Comparison of ENCODE assay signal across 15 mouse cellular contexts in the genomic region with DNA sequence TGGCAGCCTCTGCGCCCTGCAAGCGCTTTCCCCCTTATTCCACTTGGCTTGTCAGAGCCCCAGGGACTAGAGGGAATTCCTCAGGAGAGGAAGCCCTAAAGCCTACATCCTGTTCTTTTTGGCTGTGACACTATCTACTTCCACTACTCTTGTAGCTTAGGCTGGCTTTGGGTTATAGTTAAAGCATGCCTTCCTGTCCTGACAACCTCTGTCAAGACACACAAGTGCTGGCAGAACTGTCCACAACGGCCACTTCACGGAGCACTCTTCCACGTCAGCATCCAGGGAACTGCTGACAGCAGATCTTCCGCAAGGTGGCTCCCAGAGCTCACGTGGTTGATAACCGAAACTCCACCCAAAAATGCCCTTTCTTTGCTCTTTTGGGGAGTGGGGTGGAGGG. TPM values are rescaled to one million over a fixed set of nuclear protein-coding genes. Genes with fewer than 3 reads are reported as not detected.
A peak's percentile ranks its signal among the peaks of the same experiment; 100 is the strongest.
DNase-seq lines count a peak whose midpoint lies in the region; ATAC-seq and TF ChIP-seq lines count a peak whose summit lies in the region.
"Had no signal": no experiment of that assay in that cellular context is flagged by ENCODE, and none has a peak within 500 bp of the region (broad histone marks: within the 10 kb centered on the region; RNA-seq: fewer than 3 reads in every experiment).

No protein-coding gene starts in this region.

- WGBS in lung, embryonic 14.5 days, result 50% methylated on average over 8 of the region's 8 CpGs
- WGBS in heart, postnatal 0 days, result 7% methylated on average over 8 of the region's 8 CpGs
- WGBS in forebrain, embryonic 14.5 days, result 63% methylated on average over 8 of the region's 8 CpGs

- H3K4me1 ChIP-seq in lung, embryonic 14.5 days (ENCODE audit: insufficient read depth), result peaks cover 18% of the 10 kb centered on the region
- H3K4me1 ChIP-seq in heart, postnatal 0 days (ENCODE audit: control insufficient read depth, insufficient read depth), result peaks cover 20% of the 10 kb centered on the region
- peaks cover 5% of the 10 kb centered on the region for H3K4me1 ChIP-seq in forebrain, embryonic 14.5 days (ENCODE audit: control insufficient read depth, insufficient read depth, low read length)

- no peak overlapping the region for H3K4me3 ChIP-seq in lung, embryonic 14.5 days (ENCODE audit: low read depth, low read length)
- no peak overlapping the region for H3K4me3 ChIP-seq in heart, postnatal 0 days (ENCODE audit: low read depth, low read length)
- no peak overlapping the region for H3K4me3 ChIP-seq in forebrain, embryonic 14.5 days (ENCODE audit: low read depth, low read length)
- H3K4me3 ChIP-seq: hindbrain, embryonic 13.5 days; midbrain, embryonic 10.5 days had no signal

- no peaks in the 10 kb centered on the region for H3K9me3 ChIP-seq in lung, embryonic 14.5 days (ENCODE audit: low read depth, low read length)
- no peaks in the 10 kb centered on the region for H3K9me3 ChIP-seq in heart, postnatal 0 days (replicated peaks; ENCODE audit: control insufficient read depth, low read length)
- H3K9me3 ChIP-seq in forebrain, embryonic 14.5 days (replicated peaks; ENCODE audit: control insufficient read depth, low read length), result no peaks in the 10 kb centered on the region
- H3K9me3 ChIP-seq: G1E; hindbrain, embryonic 13.5 days; midbrain, embryonic 10.5 days had no signal

- peak; percentile 27 for TF ChIP-seq CTCF in lung, embryonic 14.5 days (IDR thresholded peaks at IDR 0.05; ENCODE audit: low read depth)
- TF ChIP-seq CTCF in heart, postnatal 0 days (IDR thresholded peaks at IDR 0.05; ENCODE audit: low read depth), result peak; percentile 42

- ATAC-seq in lung, embryonic 14.5 days (ENCODE audit: insufficient read depth), result no peak; the same call in 1 of the 2 replicates
- ATAC-seq in heart, postnatal 0 days (ENCODE audit: insufficient read depth, low read depth), result peak; percentile 76
- no peak for ATAC-seq in forebrain, embryonic 14.5 days
- ATAC-seq: activated CD4-positive, CD25-positive, alpha-beta regulatory T cell, adult 4 months had no signal

- peak; percentile 21 for DNase-seq in gastrocnemius, postnatal 25 days
- no peak for DNase-seq in gastrocnemius, adult 8-10 months (ENCODE audit: low spot score in 2 of 2)
- DNase-seq in lung, embryonic 14.5 days, result no peak
- DNase-seq in lung, postnatal 4 days, result no peak
- peak; percentile 73 for DNase-seq in heart, postnatal 0 days (ENCODE audit: low spot score)
- no peak for DNase-seq in forebrain, embryonic 14.5 days (ENCODE audit: low spot score)
- DNase-seq in spleen, adult 12 weeks (ENCODE audit: low spot score), result no peak
- DNase-seq in adrenal gland, postnatal 25 days, result no peak
- DNase-seq: B cell, adult 2 months; thymus, adult 18-20 months had no signal

- no peak overlapping the region for H3K9ac ChIP-seq in lung, embryonic 14.5 days
- H3K9ac ChIP-seq in heart, postnatal 0 days (replicated peaks; ENCODE audit: low read depth, low read length), result no peak overlapping the region
- H3K9ac ChIP-seq in forebrain, embryonic 14.5 days (ENCODE audit: low read length), result no peak overlapping the region
- H3K9ac ChIP-seq: hindbrain, embryonic 13.5 days; liver, embryonic 14.5 days had no signal

- no peaks in the 10 kb centered on the region for H3K27me3 ChIP-seq in lung, embryonic 14.5 days (ENCODE audit: insufficient read depth, low read length)
- no peaks in the 10 kb centered on the region for H3K27me3 ChIP-seq in heart, postnatal 0 days (ENCODE audit: control insufficient read depth, insufficient read depth, low read length)
- no peaks in the 10 kb centered on the region for H3K27me3 ChIP-seq in forebrain, embryonic 14.5 days (replicated peaks; ENCODE audit: control insufficient read depth, insufficient read depth, low read length)

- H3K36me3 ChIP-seq in lung, embryonic 14.5 days (ENCODE audit: insufficient read depth), result no peaks in the 10 kb centered on the region
- H3K36me3 ChIP-seq in heart, postnatal 0 days (replicated peaks; ENCODE audit: control insufficient read depth, insufficient read depth, low read length), result no peaks in the 10 kb centered on the region
- no peaks in the 10 kb centered on the region for H3K36me3 ChIP-seq in forebrain, embryonic 14.5 days (ENCODE audit: control insufficient read depth, insufficient read depth, low read length)
- H3K36me3 ChIP-seq: G1E; hindbrain, embryonic 13.5 days; midbrain, embryonic 10.5 days had no signal

- H3K4me2 ChIP-seq in lung, embryonic 14.5 days, result no peak overlapping the region
- H3K4me2 ChIP-seq in heart, postnatal 0 days (ENCODE audit: low read depth, low read length), result peak overlapping the region; percentile 38
- H3K4me2 ChIP-seq in forebrain, embryonic 14.5 days (ENCODE audit: low read length), result no peak overlapping the region
- H3K4me2 ChIP-seq: hindbrain, embryonic 13.5 days had no signal

- no peak overlapping the region for H3K27ac ChIP-seq in lung, embryonic 14.5 days (ENCODE audit: low read depth)
- peak overlapping the region; percentile 57 for H3K27ac ChIP-seq in heart, postnatal 0 days (ENCODE audit: low read depth)
- H3K27ac ChIP-seq in forebrain, embryonic 14.5 days (ENCODE audit: low read depth, low read length), result no peak overlapping the region
- H3K27ac ChIP-seq: hindbrain, embryonic 13.5 days; liver, embryonic 14.5 days; midbrain, embryonic 10.5 days had no signal

- TF ChIP-seq EP300 in heart, postnatal 0 days (IDR thresholded peaks at IDR 0.05; ENCODE audit: low read depth), result peak; percentile 62; the same call in 1 of the 2 replicates

RNA-seq across cellular contexts. Expression of a gene that starts 54.3 kb away (rescaled TPM):
- total RNA-seq in gastrocnemius, postnatal 25 days (2021), result 10 to 100 TPM; 20.6 to 22.9 TPM
- 10 to 100 TPM; 24.2 to 28.7 (median 25.4) TPM for total RNA-seq in gastrocnemius, adult 8-10 months (2022)
- 40.4 and 43.2 TPM in 2 replicates for polyA plus RNA-seq in lung, embryonic 14.5 days (2014; fragmentation: Nextera tagmentation; extraction: Ambion mirVana)
- total RNA-seq in heart, postnatal 0 days (2014; rRNA removed; ENCODE audit: low replicate concordance), result 16.4 and 22.5 TPM in 2 replicates
- polyA plus RNA-seq in heart, postnatal 0 days (2015; fragmentation: Nextera tagmentation; extraction: Ambion mirVana), result 19.4 and 21.3 TPM in 2 replicates
- polyA plus RNA-seq in forebrain, embryonic 14.5 days (2014; fragmentation: Nextera tagmentation; extraction: Ambion mirVana), result 34.0 and 37.8 TPM in 2 replicates
- total RNA-seq in adrenal gland, postnatal 25 days (2021), result 176 and 187 TPM in 2 replicates

Comparison
In these comparisons a context has a peak if more than half of its experiments do, and no peak if none do; other contexts are left out.
1. DNase-seq: peak in gastrocnemius, postnatal 25 days (single experiment) and heart, postnatal 0 days (single experiment); none in gastrocnemius, adult 8-10 months (0 of 2), lung, embryonic 14.5 days (single experiment), lung, postnatal 4 days (0 of 2), forebrain, embryonic 14.5 days (single experiment), spleen, adult 12 weeks (single experiment) and adrenal gland, postnatal 25 days (single experiment).